Mouse (Mus musculus): ENCODE data around the gene Lin9.
A peak's percentile ranks its signal among the peaks of the same experiment; 100 is the strongest.
"Not testable (repeated sequence)": the region's sequence is repeated elsewhere in the genome, so short reads cannot be mapped to it uniquely, and the experiment has no call there.

The Lin9 gene

GRCm38 (mm10) chr1:180641137-180641517, at the start of gene Lin9:
Gene Lin9, plus strand, starts transcription at chr1:180641150.
- peak; percentile 94 to 96 for DNase-seq

DNA sequence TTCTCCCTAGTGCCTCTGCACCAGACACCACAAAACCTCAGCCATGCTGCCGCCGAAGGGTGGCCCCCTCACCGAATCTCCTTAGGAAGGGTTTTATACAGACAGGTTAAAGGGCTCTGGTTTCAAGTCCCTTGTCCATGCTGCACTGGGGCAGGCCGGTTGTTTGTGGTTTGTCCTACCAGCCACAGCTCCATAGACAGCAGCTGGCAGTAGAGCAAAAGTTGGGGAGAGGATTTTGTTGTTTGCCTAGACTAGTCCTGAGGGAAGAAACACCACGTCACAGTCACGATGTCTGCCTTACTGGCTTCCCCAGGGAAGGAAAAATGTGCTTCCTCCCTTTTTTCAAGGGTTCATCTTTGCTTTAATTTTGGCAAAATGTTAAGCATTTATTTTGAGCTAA, 40.4 kb upstream of the Lin9 start:
- DNase-seq, result no peak

- no peak for DNase-seq
Measured at GRCm38 (mm10) chr1:180601806-180602205, 39.1 kb upstream of the Lin9 start.

DNA sequence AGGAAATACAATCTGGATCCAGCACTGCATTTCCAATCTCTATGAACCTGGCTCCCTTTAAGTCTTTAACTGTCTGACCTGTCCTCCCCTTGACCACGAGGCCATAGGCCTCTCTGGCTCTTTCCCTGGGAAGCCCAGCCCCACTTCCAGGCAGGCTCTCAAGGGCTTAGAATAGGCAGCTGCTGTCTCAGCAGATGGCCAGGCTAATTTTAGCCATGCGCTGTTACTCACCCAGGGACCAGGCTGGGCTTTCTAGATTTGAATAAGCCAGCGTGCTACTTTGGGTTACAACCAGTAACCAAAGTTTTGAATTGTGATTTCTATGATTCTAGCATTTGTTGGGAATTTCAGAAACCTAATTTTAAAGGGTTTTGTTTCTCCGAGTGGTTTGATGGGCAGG, 36.4 kb upstream of the Lin9 start:
- DNase-seq, result peak; percentile 82 to 86

DNA sequence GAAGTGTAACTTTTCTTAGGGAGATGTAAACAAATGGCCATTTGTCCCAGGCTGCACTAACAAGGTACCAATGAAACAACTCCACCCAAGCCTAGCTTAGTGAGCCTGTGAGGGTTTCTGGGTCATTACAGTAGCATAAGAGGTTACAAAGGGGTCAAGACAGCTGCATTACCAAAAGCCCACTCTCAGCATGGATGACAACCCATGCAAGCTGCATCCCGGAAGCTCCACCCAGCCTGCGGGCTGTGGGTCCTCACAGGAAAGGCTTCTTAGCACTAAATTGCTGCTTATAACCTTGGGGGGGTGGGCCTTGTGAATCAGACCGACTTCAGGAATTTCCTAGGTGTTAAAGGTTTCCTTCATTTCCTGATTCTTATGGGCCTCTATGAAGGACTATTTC, 34.8 kb upstream of the Lin9 start:
- DNase-seq, result no peak

DNA sequence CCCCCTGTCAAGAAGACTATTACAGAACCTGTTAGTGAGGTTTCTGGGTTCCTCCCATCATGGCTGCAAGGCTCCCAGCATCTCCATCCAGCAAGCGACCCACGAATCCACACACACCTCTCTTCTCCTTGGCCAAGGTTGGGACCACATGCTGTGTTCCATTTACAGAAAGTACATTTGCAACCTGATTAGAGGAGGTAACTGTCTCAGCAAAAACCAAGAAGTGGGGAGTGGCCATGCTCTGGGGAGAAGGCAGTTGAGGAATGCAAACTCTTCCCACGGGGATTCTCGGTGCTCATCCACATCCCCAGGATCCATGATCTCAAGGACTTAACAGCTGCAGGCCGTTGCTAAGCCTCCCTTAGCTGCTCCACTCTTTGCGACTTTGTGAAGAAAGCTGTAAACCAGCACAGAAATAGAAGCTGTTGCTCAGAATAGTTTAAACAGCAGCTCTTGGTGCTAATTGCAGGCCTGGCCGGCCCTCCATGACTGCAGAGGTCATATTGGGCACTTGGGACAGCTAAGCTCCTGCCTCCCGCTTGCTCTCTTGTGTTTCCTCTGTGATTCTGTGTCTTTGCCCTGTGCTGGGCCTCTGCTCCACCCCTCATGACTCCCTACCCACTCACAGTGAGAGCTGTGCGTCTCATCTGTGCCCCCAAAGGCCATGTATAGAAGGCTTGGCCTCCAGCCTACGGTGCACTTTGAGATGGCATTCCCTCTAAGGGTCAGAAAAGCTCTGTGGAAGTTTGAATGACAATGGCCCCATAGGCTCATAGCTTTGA, 34.0 kb upstream of the Lin9 start:
- no peak for DNase-seq

DNA sequence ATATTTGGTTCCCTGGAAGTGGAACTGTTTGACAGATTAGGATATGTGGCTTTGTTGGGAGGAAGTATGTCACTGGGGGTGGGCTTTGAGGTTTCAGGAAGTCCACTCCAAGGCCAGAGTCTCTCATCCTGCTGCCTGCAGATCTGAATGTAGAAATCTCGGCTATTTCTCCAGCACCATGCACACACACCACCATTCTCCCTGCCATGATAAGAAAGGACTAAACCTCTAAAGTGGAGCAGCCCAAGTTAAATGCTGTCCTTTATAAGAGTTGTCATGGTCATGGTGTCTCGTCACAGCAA, 33.4 kb upstream of the Lin9 start:
- DNase-seq, result no peak

- not testable (repeated sequence) for DNase-seq
Measured at GRCm38 (mm10) chr1:180611842-180612241, 29.1 kb upstream of the Lin9 start.

GRCm38 (mm10) chr1:180616762-180617161, 24.2 kb upstream of the Lin9 start:
- no peak for DNase-seq

DNA sequence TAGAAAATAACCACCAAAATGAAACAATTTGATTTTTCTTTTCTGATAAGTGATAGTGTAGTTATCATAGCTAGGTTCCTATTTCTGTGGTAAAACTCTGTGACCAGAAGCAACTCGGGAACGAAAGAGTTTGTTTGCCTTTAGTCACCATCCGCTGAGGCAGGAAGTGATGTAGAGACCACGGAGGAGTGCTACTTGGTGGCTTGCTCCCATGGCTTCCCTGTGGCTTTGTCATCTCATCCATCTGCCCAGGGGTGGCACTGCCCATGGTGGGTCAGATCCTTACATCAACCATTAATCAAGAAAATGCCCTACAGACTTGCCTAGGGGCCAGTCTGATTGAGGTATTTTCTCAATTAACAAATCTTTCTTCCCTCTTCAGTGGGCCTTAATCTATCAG, 18.6 kb upstream of the Lin9 start:
- no peak for DNase-seq

- no peak for DNase-seq
Measured at GRCm38 (mm10) chr1:180623911-180624310, 17.0 kb upstream of the Lin9 start.

- DNase-seq, result no peak
Measured at GRCm38 (mm10) chr1:180626141-180626540, 14.8 kb upstream of the Lin9 start.

DNA sequence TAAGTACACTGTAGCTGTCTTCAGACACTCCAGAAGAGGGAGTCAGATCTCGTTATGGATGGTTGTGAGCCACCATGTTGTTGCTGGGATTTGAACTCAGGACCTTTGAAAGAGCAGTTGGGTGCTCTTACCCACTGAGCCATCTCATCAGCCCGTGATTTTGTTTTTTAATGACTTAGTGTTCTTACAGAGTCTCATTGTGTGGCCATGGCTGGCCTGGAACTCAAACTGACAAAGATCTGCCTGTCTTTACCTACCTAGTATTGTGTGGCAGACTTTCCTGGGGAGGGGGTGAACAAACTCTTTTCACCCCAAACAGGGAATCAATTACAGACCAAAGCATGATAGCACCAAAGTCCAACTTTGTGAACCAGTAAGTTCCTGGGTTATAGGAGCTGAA, 3.2 kb upstream of the Lin9 start:
- DNase-seq, result not testable (repeated sequence)

- DNase-seq, result no peak
Measured at GRCm38 (mm10) chr1:180639416-180640401, 1.2 kb upstream of the Lin9 start.

DNA sequence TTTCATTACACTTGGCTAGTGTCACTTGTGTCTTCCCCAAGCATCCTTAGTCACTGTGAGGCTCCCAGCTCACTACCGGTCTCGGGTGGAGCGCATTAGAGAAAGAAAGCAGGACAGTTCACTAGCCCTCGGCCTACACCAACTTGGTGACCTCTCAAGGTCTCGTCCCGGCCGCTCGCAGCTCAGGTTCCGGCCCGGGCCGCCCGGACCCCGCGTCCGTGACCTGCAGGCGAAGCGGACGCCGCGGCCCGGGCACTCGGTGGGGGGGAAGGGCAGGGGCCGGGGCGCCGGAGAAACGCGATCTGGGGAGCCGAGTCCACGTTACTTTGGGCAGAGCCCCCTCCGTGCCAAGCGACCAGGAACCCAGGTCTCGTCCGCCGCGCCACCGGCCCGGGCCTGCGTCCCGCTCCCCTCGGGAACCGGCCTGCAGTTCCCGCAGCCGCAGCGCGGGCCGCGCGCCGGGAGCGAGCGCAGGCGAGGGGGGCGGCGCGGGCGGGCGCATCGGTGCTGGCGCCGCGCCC, 285 bp upstream of the Lin9 start:
- DNase-seq, result no peak

GRCm38 (mm10) chr1:180641518-180642227, 723 bp downstream of the Lin9 start:
- peak in 1 of 2 experiments; percentile 47 for DNase-seq

DNA sequence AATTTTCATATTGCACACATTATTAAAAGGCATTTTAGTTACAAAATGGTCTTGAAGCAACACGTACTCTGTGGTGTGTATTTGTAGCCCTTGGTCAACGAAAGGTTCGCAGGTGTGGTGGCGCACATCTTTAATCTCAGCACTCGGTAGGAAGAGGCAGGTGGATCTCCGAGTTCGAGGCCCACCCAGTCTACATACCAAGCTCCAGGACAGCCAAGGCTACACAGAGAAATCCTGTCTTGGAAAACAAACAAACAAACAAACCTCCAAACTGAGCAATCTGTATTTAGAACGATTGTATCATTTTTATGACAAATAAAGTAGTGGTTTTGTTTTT, 1.2 kb downstream of the Lin9 start:
- DNase-seq, result no peak

DNA sequence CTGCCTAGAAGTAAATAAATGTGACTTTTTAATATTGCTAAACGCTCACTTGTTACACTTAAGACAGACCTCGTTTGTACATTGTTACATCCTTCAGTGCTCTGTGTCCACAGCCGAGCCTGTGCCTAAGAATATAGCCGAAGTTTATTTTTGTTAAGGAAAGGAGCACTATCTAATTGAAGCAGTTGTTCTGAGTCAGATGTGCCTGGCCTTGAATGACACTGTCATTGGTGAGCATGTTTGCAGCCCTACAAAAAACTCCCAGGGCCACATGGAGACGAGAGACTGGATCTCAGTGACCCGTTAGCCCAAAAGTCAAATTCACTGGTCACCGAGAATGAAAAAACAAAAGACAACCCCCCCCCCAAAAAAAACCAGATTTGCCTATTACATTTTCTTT, 50.3 kb downstream of the Lin9 start:
- DNase-seq, result no peak

GRCm38 (mm10) chr1:180696626-180697352, 55.8 kb downstream of the Lin9 start, which contains the start of gene Mixl1:
Gene Mixl1, minus strand, starts transcription at chr1:180697034.
- DNase-seq, result no peak

DNA sequence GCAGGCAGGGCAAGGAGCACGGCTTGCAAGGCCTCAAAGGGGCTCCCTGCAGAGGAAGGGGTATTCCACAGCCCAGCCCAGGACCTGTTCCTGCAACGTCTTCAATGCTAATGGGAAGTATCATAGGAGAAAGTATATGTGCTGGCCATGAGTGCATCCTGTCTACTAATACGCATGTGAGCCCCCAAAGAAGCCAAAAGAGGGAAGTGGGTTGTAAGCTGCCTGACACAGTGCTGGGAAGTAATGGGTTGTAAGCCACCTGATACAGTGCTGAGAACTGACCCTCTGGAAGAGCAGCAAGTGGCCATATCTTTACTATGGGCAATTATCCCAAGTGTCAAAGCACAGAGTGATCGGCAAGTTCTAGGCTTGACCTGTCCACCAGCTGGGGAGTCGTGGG, 57.1 kb downstream of the Lin9 start:
- no peak for DNase-seq

DNA sequence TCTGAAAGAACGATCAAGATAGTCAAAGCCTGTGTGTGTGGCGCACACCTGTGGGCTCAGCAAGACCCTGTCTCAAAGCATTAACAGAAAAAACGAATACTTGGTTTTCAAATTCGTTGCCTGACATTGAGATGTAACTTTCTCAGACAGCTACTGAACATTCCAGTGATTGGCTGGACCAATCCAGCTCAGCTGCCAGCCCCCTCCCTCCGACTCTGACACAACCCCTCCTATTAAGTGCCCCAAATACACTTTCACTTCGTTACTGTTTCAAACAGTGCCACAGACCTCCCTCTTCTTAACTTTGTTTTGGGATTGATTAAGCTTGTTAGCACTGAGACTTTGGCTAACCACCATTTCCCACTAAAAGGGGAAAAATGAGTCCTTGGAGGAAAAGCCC, 62.5 kb downstream of the Lin9 start:
- DNase-seq, result no peak

DNA sequence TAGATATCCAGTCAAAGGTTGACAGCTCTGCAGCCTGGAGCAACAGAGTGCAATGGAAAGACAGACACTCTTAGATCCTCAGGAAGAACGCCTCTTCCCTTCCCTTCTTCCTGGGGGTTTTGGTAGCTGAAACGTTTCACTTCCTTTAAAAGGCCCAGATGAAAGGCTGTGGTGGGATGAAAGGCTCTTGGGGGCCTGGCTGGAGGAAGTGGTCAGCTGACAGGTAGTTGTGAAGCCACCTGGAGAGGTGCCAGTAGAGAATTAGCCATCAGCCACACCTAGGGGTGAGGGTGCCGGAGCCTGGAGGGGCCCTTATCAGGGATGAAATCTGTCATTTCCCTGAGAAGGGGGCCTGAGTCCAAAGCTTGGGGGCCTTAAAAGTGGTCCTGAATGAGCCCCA, 66.4 kb downstream of the Lin9 start:
- DNase-seq, result no peak

DNA sequence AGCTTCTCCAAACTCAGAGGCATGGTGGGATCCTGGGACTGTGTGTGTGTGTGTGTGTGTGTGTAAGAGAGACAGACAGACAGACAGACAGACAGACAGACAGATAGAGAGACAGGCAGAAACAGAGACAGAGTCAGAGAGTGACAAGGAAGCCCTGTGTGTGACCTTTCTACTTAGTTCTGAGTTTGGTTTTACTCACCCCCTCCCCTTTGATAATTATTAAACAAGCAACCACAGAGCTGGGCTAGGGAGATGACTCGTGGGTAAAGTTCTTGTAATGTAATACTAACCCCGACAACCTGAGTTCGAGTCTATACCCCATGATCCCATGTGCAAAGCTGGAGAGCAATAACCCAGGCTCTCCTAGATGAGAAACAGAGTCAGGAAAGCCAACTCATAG, 66.9 kb downstream of the Lin9 start:
- DNase-seq, result no peak

Data from cerebellum, postnatal 25 days (tissue).